Comparison of ENCODE assay signal across 8 mouse cellular contexts in genomic region chr16:4474882-4475803, GRCm38 (mm10). TPM values are rescaled to one million over a fixed set of nuclear protein-coding genes. Genes with fewer than 3 reads are reported as not detected.
DNase-seq lines count a peak whose midpoint lies in the region; TF ChIP-seq lines count a peak whose summit lies in the region.

No protein-coding gene starts in this region.

- peak; percentile 95 to 96 for DNase-seq in adrenal gland, adult 18-20 months (ENCODE audit: low spot score in 2 of 2)
- peak; percentile 96 for DNase-seq in embryo, embryonic 10.5 days (ENCODE audit: low spot score)
- DNase-seq in gastrocnemius, postnatal 10 days: peak; percentile 98
- DNase-seq in hindlimb bud, embryonic 11.5 days (ENCODE audit: extremely low spot score, low read depth, low spot score): peak; percentile 90
- DNase-seq in left cerebral cortex, adult 2 months (ENCODE audit: extremely low spot score in 1 of 2, low spot score in 2 of 2): peak; percentile 94 to 97
- DNase-seq in retina, postnatal 7 days (ENCODE audit: low read depth, low spot score): peak; percentile 86
- DNase-seq in urinary bladder, adult 18-20 months (ENCODE audit: low spot score in 2 of 2): peak; percentile 93 to 95

- H3K79me2 ChIP-seq in macrophage (ENCODE audit: inconsistent target): no peaks in the 10 kb centered on the region

- TF ChIP-seq CTCF in left cerebral cortex, adult 2 months (IDR thresholded peaks at IDR 0.05): peak; percentile 100

- 6% methylated on average over 42 of the region's 42 CpGs for WGBS in macrophage (ENCODE audit: missing documents)

- intact Hi-C loops in left cerebral cortex, adult 2 months (cut with DNase I): loop anchor here (2.0 kb wide), 1 partner anchor 158 kb away; no protein-coding TSS in a partner anchor

- peak overlapping the region; percentile 94 for H3K27ac ChIP-seq in left cerebral cortex, adult 2 months
- peak overlapping the region; percentile 98 for H3K27ac ChIP-seq in macrophage

- H3K4me3 ChIP-seq in left cerebral cortex, adult 2 months: peak overlapping the region; percentile 61
- peak overlapping the region; percentile 57 for H3K4me3 ChIP-seq in macrophage (ENCODE audit: inconsistent target)

- H3K36me3 ChIP-seq in macrophage (ENCODE audit: inconsistent target): no peaks in the 10 kb centered on the region

RNA-seq across cellular contexts. Expression of gene Adcy9, which starts 54.8 kb away (rescaled TPM):
- 10 to 100 TPM; 32.3 to 51.9 TPM for total RNA-seq in adrenal gland, adult 18-20 months (2021)
- 10 to 100 TPM; 22.3 to 22.6 TPM for total RNA-seq in gastrocnemius, postnatal 10 days (2021)
- 10 to 100 TPM; 73.3 to 80.4 TPM for total RNA-seq in left cerebral cortex, adult 2 months (2021)
- 10 to 100 TPM in 22 of 26 experiments, 1 to 10 TPM in 4; 6.6 to 88.2 (median 34.3) TPM for total RNA-seq in macrophage (2018; cell fraction: chromatin; rRNA removed)
- 10 to 100 TPM in 14 of 26 experiments, 1 to 10 TPM in 12; 4.7 to 24.2 (median 11.1) TPM for total RNA-seq in macrophage (2018; cell fraction: cytosol; rRNA removed)
- total RNA-seq in macrophage (2018; cell fraction: nucleus; rRNA removed): 10 to 100 TPM in 25 of 26 experiments, 1 to 10 TPM in 1; 9.3 to 63.6 (median 20.5) TPM
- polyA plus RNA-seq in macrophage (2018): 10.4 to 11.9 TPM (median 11.0 TPM) in 3 replicates

Comparison
In these comparisons a context has a peak if more than half of its experiments do, and no peak if none do; other contexts are left out.
1. Peak in every context shown above with its lines: DNase-seq, H3K4me3 ChIP-seq and H3K27ac ChIP-seq.